Mouse (Mus musculus) T-helper 1 cell (primary cell): ENCODE results near the gene Dock4.
"Not testable (repeated sequence)": the region's sequence is repeated elsewhere in the genome, so short reads cannot be mapped to it uniquely, and the experiment has no call there.

Experiments used
- in situ Hi-C: fragments of 300-600 bp; cut with MboI, MseI; formaldehyde crosslinking; loops from one replicate; pipeline ENCODE4 v1.15.1; 2025; ENCODE audit warnings: high pct_unique_total_duplicates

The Dock4 gene

DNA sequence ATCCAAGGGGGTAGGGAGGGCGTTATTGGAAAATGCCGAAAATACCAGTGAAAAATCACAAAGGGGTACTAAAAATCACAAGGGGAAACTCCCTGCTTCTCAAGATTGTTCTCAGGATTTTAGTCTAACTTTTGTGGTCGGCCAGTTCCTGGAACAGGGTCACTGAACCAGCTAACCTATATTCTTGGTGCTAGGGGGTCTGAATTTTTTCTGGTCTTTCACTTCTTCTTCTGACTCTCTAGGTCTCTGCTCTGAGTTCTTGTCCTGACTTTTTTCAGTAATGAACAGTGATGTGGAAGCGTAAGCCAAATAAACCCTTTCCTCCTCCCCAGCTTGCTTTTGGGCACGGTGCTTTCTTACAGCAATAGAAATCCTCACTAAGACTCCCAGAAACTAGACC is 424.6 kb downstream of the Dock4 start:
- in situ Hi-C loops, result no loop called here

DNA sequence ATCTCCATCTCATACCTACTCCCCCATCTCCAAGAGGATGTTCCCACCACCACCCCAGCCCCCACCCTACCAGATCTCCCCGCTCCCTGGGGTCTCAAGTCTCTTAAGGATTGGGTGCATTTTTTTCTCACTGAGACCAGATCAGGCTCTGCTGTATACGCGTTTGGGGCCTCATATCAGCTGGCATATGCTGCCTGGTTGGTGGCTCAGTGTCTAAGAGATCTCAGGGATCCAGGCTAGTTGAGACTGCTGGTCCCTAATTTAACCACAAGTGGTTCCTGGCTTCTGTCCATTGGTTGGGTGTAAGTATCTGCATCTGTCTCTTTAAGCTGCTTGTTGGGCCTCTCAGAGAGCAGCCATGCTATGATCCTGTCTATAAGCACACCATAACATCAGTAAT is 427.0 kb downstream of the Dock4 start:
- in situ Hi-C loops, result no loop called here

DNA sequence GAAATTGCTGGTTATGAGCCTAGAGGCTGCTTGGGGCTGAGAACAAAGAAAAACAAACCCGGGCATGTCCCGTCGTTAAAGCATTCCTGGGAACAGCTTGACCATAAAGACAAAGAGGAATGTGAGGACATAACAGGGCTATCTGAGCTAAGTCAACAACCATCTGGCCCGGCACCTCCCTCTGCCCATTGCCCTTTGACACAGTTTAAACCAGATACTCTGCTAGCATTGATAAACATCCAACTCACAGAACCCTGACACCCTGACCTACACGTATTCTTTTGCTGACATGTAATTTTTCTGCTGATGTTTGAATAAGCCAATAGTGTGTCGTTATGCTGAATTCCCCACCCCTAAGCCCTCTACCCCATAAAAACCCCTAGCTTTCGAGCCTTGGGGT is 427.5 kb downstream of the Dock4 start:
- in situ Hi-C loops, result not testable (repeated sequence)

DNA sequence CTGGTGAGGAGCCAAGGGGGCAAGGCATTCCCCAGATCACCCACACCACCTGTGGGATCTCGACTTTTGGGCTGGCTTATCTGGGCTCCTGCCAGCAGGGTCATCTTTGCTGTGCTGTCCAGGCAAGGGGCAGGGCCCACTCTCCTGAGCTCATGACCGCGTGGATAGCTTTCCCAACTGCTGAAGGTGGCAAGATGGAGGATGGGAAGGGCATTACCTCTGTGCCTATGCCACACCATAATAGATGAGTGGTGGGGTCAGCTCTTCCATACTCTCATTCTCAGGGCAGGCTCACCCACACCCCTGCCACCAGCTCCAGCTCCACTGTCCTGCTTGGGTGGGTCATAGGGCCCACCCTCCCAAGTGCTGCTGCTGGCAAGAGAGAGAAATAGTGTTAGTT is 439.2 kb downstream of the Dock4 start:
- in situ Hi-C loops, result no loop called here

DNA sequence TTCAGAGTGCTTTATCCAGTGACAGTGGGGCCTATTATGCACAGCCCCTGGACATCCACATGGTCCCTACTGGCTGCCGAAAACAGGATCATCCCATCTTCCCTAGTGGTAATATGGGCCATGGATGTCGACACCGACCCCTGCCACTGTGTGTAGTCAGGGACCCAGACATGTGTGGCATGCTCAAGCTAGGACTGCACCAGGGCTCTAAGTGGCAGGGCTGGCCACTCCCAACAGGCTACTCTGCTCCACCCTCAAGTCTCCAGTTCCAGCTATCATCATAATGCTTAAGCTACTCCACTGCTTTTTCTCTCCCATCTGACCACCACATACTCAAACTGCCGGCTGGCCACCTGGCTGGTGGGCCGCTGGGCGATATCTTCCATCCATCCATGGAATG is 439.6 kb downstream of the Dock4 start:
- in situ Hi-C loops, result no loop called here

DNA sequence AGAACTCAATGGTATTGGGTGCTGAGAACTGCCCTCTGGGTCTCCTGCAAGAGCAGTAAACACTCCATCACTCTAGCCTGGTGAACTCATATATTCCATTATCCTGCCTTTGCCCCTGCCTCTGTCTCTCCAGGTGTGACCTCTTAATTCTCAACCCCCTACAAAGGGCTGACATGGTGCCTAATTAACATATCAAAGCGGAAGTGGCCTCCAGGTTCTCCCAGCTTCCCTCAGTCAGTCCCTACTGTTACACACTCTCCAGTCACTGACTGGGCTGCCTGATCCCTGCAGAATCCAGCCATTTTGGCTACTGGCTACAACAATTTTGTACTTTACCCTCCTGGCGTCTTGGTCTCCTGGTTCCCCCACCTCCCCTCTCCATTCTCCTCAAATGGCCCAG is 441.7 kb downstream of the Dock4 start:
- in situ Hi-C loops, result no loop called here

DNA sequence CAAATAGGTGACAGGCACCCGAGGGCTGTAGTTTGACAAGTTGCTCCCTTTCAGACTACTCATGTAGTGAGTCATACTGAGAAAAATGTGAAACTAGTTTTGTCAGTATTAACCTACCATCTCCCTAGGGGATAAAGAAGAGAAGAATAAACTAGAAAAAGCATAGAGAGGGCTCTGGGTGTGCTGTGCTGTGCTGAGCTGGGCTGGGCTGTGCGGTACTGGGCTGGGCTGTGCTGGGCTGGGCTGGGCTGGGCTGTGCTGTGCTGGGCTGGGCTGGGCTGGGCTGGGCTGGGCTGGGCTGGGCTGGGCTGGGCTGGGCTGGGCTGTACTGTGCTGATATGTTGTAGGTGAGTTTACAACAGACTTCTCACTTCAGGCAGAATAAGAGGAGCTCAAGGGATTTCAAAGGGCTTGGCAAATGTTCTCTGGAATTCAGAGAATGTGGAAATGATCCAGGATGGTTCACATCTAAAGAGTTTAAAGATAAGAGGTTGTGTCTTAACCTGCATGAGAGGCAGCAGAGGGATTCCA is 442.6 kb downstream of the Dock4 start:
- in situ Hi-C loops, result no loop called here

DNA sequence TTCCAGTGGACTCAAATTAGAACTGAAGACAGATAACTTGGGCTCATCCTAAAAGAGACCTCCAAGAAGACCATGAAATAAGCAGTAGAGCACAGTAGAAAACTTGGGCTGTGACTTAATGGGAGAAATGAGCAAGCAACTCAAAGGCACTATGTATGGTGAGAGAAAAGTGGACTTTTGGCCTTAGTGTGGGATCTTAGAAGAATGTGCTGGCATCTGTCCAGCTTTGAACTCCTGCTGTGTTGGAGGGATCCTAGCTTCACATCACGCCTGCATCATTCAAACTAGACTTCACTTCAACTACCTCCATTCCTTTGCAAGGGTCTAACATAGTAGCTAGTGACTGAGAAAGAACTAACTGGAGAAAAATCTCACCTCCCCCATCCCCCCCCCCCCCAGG is 443.1 kb downstream of the Dock4 start:
- in situ Hi-C loops, result no loop called here

DNA sequence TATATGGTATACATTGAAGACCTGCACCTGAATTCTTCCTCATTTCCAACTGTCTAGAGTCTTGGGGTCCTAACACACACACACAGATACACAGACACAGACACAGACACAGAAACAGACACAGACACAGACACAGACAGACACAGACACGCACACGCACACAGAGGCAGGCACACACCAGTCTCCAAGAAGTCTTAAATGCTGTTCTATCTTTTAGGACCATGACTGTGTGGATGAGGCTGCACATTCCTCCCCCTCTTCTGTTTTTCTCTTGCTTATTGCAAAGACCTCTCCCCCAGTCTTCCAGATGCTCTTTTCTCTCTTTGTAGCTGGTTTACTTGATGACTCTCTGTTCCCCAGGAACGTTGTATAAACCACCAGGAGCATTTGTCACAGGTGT is 443.8 kb downstream of the Dock4 start:
- in situ Hi-C loops, result no loop called here

DNA sequence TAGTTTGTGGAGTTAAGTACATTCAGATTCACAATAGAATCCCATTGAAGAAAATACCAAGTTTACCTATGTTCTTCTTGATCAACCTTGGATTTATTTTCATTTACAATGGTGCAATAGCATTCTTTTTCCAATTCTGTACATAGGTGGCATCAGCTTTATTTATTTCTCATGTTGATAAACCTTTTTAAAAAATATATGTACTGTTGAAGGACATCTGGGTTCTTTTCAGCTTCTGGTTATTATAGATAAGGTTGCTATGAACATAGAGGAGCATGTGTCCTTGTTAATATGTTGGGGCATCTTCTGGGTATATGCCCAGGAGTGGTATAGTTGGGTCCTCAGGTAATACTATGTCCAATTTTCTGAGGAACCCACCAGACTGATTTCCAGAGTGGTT is 445.4 kb downstream of the Dock4 start:
- in situ Hi-C loops, result no loop called here

DNA sequence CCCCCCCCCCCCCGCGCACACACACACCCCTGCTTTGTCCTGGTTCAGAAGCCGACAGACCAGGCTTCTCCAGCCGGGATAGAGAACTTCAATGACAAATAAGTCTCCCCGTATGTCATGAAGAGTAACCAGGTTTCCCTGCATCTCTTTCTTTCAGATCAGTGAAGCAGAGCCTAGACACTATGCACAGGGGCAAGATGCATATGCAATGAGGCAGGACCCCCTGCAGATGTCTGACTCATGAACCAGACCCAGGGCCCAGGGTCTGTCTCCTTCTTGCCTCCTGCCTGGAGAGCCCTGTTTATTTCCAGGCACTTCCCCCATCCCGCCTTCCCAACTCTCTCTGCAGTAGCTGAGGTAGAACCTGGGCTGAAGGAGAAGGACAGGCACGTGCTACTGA is 448.0 kb downstream of the Dock4 start:
- in situ Hi-C loops, result no loop called here

DNA sequence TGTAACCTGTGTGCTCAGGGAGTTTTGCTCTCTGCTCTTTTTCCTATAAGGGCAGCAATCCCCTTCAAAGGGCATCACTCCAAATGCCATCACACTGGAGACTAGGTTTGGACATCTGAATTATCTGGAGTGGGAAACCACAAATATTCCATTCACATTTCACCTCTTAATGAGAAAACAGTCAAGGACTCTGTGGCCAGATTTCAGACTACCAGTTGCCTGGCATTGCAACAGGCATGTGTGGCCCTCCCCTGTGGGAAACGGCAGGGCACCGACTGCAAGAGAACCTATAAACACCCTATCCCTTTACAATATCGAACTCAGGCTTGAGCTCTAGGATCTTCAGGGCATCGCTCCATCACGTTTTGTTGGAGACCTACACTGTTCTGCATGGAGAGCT is 448.9 kb downstream of the Dock4 start:
- in situ Hi-C loops, result no loop called here
